Mouse (Mus musculus) stomach, embryonic 14.5 days (tissue): Measurements from ENCODE around the gene Prickle3. TPM values are rescaled to one million over a fixed set of nuclear protein-coding genes. Genes with fewer than 3 reads are reported as not detected.

Source experiments
- ATAC-seq: fragments of 200-750 bp; cut with Nextera tagmentation; 2 replicates; pipeline ENCODE4 v1.8.0; 2017; ENCODE audit warnings: low read depth, moderate TSS enrichment; ENCODE audit not compliant: insufficient number of reproducible peaks, insufficient read depth, low FRiP score
- H3K27ac ChIP-seq: fragments of 300-500 bp; sonication (generic); 2 replicates; pipeline ENCODE4 v1.5.1; 2014; ENCODE audit warnings: mild to moderate bottlenecking, low read length, moderate library complexity, mixed read lengths
- H3K27me3 ChIP-seq: fragments of 300-500 bp; sonication (generic); 2 replicates; pipeline ENCODE4 v1.6.1; 2014; ENCODE audit warnings: low read length, control low read depth, mixed read lengths; ENCODE audit not compliant: control insufficient read depth, insufficient read depth
- H3K36me3 ChIP-seq: fragments of 300-500 bp; sonication (generic); 2 replicates; pipeline ENCODE4 v1.6.1; 2014; ENCODE audit warnings: mild to moderate bottlenecking, control low read depth, low read length, moderate library complexity, mixed read lengths; ENCODE audit not compliant: control insufficient read depth, insufficient read depth
- H3K4me1 ChIP-seq: fragments of 300-500 bp; sonication (generic); 2 replicates; pipeline ENCODE4 v1.6.1; 2014; ENCODE audit warnings: low read length, control low read depth, mixed read lengths; ENCODE audit not compliant: control insufficient read depth, insufficient read depth
- H3K4me2 ChIP-seq: fragments of 300-500 bp; sonication (generic); replicated peaks from 2 replicates; pipeline ENCODE4 v1.6.1; 2014; ENCODE audit warnings: low read depth, low read length, control low read depth
- H3K4me3 ChIP-seq: fragments of 300-500 bp; sonication (generic); 2 replicates; pipeline ENCODE4 v1.5.1; 2014; ENCODE audit warnings: low read depth, low read length, control low read depth
- H3K9ac ChIP-seq: fragments of 300-500 bp; sonication (generic); replicated peaks from 2 replicates; pipeline ENCODE4 v1.6.1; 2014; ENCODE audit warnings: low read depth, mild to moderate bottlenecking, control low read depth, low read length, moderate library complexity, mixed read lengths
- H3K9me3 ChIP-seq: fragments of 300-500 bp; sonication (generic); 2 replicates; pipeline ENCODE4 v1.6.1; 2016; ENCODE audit warnings: low read depth, low read length, control low read depth; ENCODE audit not compliant: control insufficient read depth
- WGBS: fragments of 180-500 bp; shearing (Covaris S2); extraction: QIAGEN DNeasy Blood & Tissue Kit; methylation state at CpG from one replicate; pipeline ENCODE4 v1.1.7; 2014; 5-methylcytosine and 5-hydroxymethylcytosine counted together
- polyA plus RNA-seq: library from polyadenylated mRNA; unstranded; fragments of >200 nt; fragmentation: Nextera tagmentation; extraction: Ambion mirVana; gene quantifications from 2 replicates; pipeline ENCODE4 v1.2.1, GENCODE M21; 2014

Gene Prickle3
- polyA plus RNA-seq, 1 experiment from 2014 or later = 12.0 TPM

- no peaks in the 10 kb centered on the region for H3K4me1 ChIP-seq
- H3K4me2 ChIP-seq = no peak overlapping the region
- no peak overlapping the region for H3K4me3 ChIP-seq
- ATAC-seq = no peak
- H3K27me3 ChIP-seq = no peaks in the 10 kb centered on the region
- no peak overlapping the region for H3K9ac ChIP-seq
- 73% methylated on average over 21 of the region's 21 CpGs for WGBS
- H3K36me3 ChIP-seq = peaks cover 3% of the 10 kb centered on the region; the same call in 1 of the 2 replicates
- H3K9me3 ChIP-seq = no peaks in the 10 kb centered on the region
- no peak overlapping the region for H3K27ac ChIP-seq
Observed at GRCm38 (mm10) chrX:7665739-7666502, 8.9 kb downstream of the Prickle3 start.

- ATAC-seq = peak; percentile 80
- Histone ChIP-seq H3K27ac (peak overlapping the region; percentile 85), H3K4me1 (peaks cover 6% of the 10 kb centered on the region; the same call in 1 of the 2 replicates), H3K9me3 (no peaks in the 10 kb centered on the region), H3K36me3 (peaks cover 3% of the 10 kb centered on the region; the same call in 1 of the 2 replicates), H3K9ac (peak overlapping the region; percentile 48; the same call in 1 of the 2 replicates), H3K4me3 (peak overlapping the region; percentile 43), H3K27me3 (no peaks in the 10 kb centered on the region), H3K4me2 (peak overlapping the region; percentile 44)
- 17% methylated on average over 19 of the region's 19 CpGs for WGBS
Observed at GRCm38 (mm10) chrX:7670390-7670881, 13.4 kb downstream of the Prickle3 start.

GRCm38 (mm10) chrX:7670921-7671623 lies 14.0 kb downstream of the Prickle3 start, which contains the start of gene Plp2:
TSS of gene Plp2 (minus strand) at chrX:7671390.
- Histone ChIP-seq H3K36me3 (peaks cover 3% of the 10 kb centered on the region; the same call in 1 of the 2 replicates), H3K4me2 (peak within 1 kb of the TSS; percentile 44), H3K27me3 (no peaks in the 10 kb centered on the region), H3K9ac (peak within 1 kb of the TSS; percentile 48; the same call in 1 of the 2 replicates), H3K4me3 (peak within 1 kb of the TSS; percentile 43), H3K4me1 (peaks cover 6% of the 10 kb centered on the region; the same call in 1 of the 2 replicates), H3K9me3 (no peaks in the 10 kb centered on the region), H3K27ac (peak within 1 kb of the TSS; percentile 85)
- peak; percentile 43 for ATAC-seq
- 21% methylated on average over 30 of the region's 36 CpGs for WGBS

GRCm38 (mm10) chrX:7672739-7673138 lies 15.7 kb downstream of the Prickle3 start:
- Histone ChIP-seq H3K4me3 (no peak overlapping the region), H3K4me1 (peaks cover 6% of the 10 kb centered on the region; the same call in 1 of the 2 replicates), H3K9ac (no peak overlapping the region), H3K4me2 (no peak overlapping the region), H3K9me3 (no peaks in the 10 kb centered on the region), H3K36me3 (no peaks in the 10 kb centered on the region), H3K27me3 (no peaks in the 10 kb centered on the region), H3K27ac (no peak overlapping the region; the same call in 1 of the 2 replicates)
- WGBS = 42% methylated on average over 6 of the region's 6 CpGs
- ATAC-seq = no peak

GRCm38 (mm10) chrX:7673578-7674281 lies 16.7 kb downstream of the Prickle3 start:
- Histone ChIP-seq H3K4me1 (peaks cover 6% of the 10 kb centered on the region; the same call in 1 of the 2 replicates), H3K36me3 (no peaks in the 10 kb centered on the region), H3K9me3 (no peaks in the 10 kb centered on the region), H3K4me2 (peak overlapping the region; percentile 42), H3K9ac (no peak overlapping the region), H3K27ac (peak overlapping the region; percentile 86), H3K27me3 (no peaks in the 10 kb centered on the region), H3K4me3 (peak overlapping the region; percentile 18; the same call in 1 of the 2 replicates)
- WGBS = 23% methylated on average over 12 of the region's 12 CpGs
- peak; percentile 30 for ATAC-seq

- peak; percentile 17; the same call in 1 of the 2 replicates for ATAC-seq
- Histone ChIP-seq H3K9me3 (no peaks in the 10 kb centered on the region), H3K27me3 (no peaks in the 10 kb centered on the region), H3K4me3 (peak overlapping the region; percentile 18; the same call in 1 of the 2 replicates), H3K27ac (peak overlapping the region; percentile 86), H3K4me1 (peaks cover 6% of the 10 kb centered on the region; the same call in 1 of the 2 replicates), H3K9ac (no peak overlapping the region), H3K4me2 (peak overlapping the region; percentile 42), H3K36me3 (no peaks in the 10 kb centered on the region)
- WGBS = 22% methylated on average over 28 of the region's 28 CpGs
Observed at GRCm38 (mm10) chrX:7674284-7675000, 17.4 kb downstream of the Prickle3 start.

GRCm38 (mm10) chrX:7675001-7675380 lies 17.9 kb downstream of the Prickle3 start:
- H3K4me1 ChIP-seq = peaks cover 6% of the 10 kb centered on the region; the same call in 1 of the 2 replicates
- H3K27me3 ChIP-seq = no peaks in the 10 kb centered on the region
- no peaks in the 10 kb centered on the region for H3K36me3 ChIP-seq
- H3K27ac ChIP-seq = peak overlapping the region; percentile 86; the same call in 1 of the 2 replicates
- H3K9me3 ChIP-seq = no peaks in the 10 kb centered on the region
- peak overlapping the region; percentile 18; the same call in 1 of the 2 replicates for H3K4me3 ChIP-seq
- H3K4me2 ChIP-seq = peak overlapping the region; percentile 42
- no peak overlapping the region for H3K9ac ChIP-seq
- ATAC-seq = no peak
- 31% methylated on average over 10 of the region's 10 CpGs for WGBS
